Mouse (Mus musculus) heart, adult 2 months (tissue): ENCODE measurements at regions not wholly inside any gene's neighbourhood (a gene's known extent, or its start where the extent isn't known, plus 50 kb on each side); places are given as distances from the start of the nearest gene placed in this dataset.

Experiments used
- DNase-seq, 2 experiments: peaks; one replicate each; pipeline ENCODE4 v3.0.0; 2021
- H3K27ac ChIP-seq: fragments of 200-600 bp; 2 replicates; pipeline ENCODE4 v1.8.1; 2022
- H3K27me3 ChIP-seq: fragments of 200-500 bp; 2 replicates; pipeline ENCODE4 v1.6.1; 2012; ENCODE audit warnings: mild to moderate bottlenecking, low read length, inconsistent platforms, mixed read lengths; ENCODE audit not compliant: control insufficient read depth, insufficient read depth
- H3K36me3 ChIP-seq: fragments of 200-500 bp; 2 replicates; pipeline ENCODE4 v1.6.1; 2012; ENCODE audit warnings: low read length, inconsistent platforms; ENCODE audit not compliant: control insufficient read depth, insufficient read depth
- H3K4me1 ChIP-seq: fragments of 200-500 bp; 2 replicates; pipeline ENCODE4 v1.6.1; 2011; ENCODE audit warnings: low read length; ENCODE audit not compliant: control insufficient read depth, insufficient read depth
- H3K4me3 ChIP-seq: fragments of 200-600 bp; 2 replicates; pipeline ENCODE4 v1.8.1; 2022
- H3K79me2 ChIP-seq: fragments of 200-500 bp; replicated peaks from 2 replicates; pipeline ENCODE4 v1.6.1; 2012; ENCODE audit warnings: mild to moderate bottlenecking, inconsistent platforms, low read length, moderate library complexity, mixed read lengths; ENCODE audit not compliant: control insufficient read depth, insufficient read depth
- H3K9ac ChIP-seq: fragments of 200-500 bp; 2 replicates; pipeline ENCODE4 v1.6.1; 2012; ENCODE audit warnings: low read depth, mild to moderate bottlenecking, control low read depth, inconsistent platforms, low read length, mixed read lengths
- CTCF ChIP-seq: fragments of 200-600 bp; IDR thresholded peaks from 2 replicates; pipeline ENCODE4 v1.8.1; 2022; ENCODE audit warnings: antibody characterized with exemption, mild to moderate bottlenecking, moderate library complexity
- EP300 ChIP-seq: fragments of 200-500 bp; IDR thresholded peaks from 2 replicates; pipeline ENCODE4 v1.6.1; 2011; ENCODE audit warnings: low read depth, low read length, control low read depth; ENCODE audit not compliant: insufficient read depth
- POLR2A ChIP-seq: fragments of 200-500 bp; IDR thresholded peaks from 2 replicates; pipeline ENCODE4 v1.6.1; 2011; ENCODE audit warnings: mild to moderate bottlenecking, low read depth, low read length, control low read depth; ENCODE audit not compliant: insufficient read depth
- WGBS: fragments of 180-500 bp; shearing (Covaris S2); methylation state at CpG from one replicate; pipeline ENCODE4 v1.1.7; 2018; 5-methylcytosine and 5-hydroxymethylcytosine counted together
- intact Hi-C: fragments of 180-260 bp; cut with DNase I; formaldehyde crosslinking; loops from one replicate; pipeline ENCODE4 v1.15.1; 2025

GRCm38 (mm10) chr13:52328766-52329165, 202.3 kb downstream of the Diras2 start:
- H3K27ac ChIP-seq = no peak overlapping the region
- H3K27me3 ChIP-seq = no peaks in the 10 kb centered on the region
- intact Hi-C loops = no loop called here
- no peak overlapping the region for H3K9ac ChIP-seq
- no peak for TF ChIP-seq POLR2A
- TF ChIP-seq EP300 = no peak
- no peak for TF ChIP-seq CTCF
- H3K4me3 ChIP-seq = no peak overlapping the region
- WGBS = 72% methylated on average over 8 of the region's 8 CpGs
- no peaks in the 10 kb centered on the region for H3K4me1 ChIP-seq
- H3K79me2 ChIP-seq = no peaks in the 10 kb centered on the region
- H3K36me3 ChIP-seq = no peaks in the 10 kb centered on the region
- no peak for DNase-seq

- Histone ChIP-seq H3K4me3 (no peak overlapping the region), H3K27ac (no peak overlapping the region), H3K27me3 (no peaks in the 10 kb centered on the region), H3K79me2 (no peaks in the 10 kb centered on the region), H3K9ac (no peak overlapping the region), H3K4me1 (no peaks in the 10 kb centered on the region), H3K36me3 (no peaks in the 10 kb centered on the region)
- WGBS = 69% methylated on average over 5 of the region's 5 CpGs
- no peak for TF ChIP-seq EP300
- no peak for TF ChIP-seq POLR2A
- no peak for TF ChIP-seq CTCF
- DNase-seq = no peak
- intact Hi-C loops = no loop called here
Measured at GRCm38 (mm10) chr13:52331068-52331467, 200.0 kb downstream of the Diras2 start.

DNA sequence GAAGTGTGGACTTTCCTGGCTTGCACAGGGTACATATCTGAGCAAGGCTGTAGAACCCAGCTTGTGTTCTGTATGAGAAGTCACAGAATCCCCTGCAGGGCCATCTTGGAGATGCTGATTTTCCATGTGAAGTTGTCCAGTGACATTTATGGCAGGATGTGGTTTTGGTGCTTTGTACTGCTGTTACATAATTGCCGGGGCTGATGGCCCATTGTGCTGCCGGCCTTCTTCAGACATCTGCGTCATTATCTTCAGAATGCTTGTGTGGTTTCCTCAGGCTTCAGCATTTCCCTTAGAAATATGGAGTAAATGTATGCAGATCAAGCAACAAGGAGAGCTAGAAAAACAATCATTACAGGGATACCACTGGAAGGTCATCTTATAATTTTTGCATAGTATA, 196.1 kb downstream of the Diras2 start:
- TF ChIP-seq CTCF (no peak), EP300 (no peak), POLR2A (no peak)
- DNase-seq = no peak

DNA sequence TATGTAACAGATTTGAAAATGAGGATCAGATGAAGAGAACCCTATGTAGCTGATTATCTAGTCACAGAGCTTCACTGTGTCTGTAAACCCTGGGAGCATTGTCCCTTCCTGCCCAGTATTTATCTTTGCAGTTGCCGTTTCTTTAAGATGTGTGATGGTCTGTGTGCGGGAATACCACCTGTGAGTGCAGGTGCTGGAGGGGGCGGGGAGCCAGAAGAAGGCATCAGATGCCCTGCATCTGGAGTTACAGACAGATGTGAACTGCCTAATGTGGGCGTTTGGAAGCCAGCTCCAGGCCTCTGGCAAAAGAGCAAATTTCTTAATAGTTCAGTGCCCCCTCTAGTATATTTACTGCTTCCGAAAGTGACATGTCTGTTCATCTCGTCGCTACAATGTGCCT, 193.1 kb downstream of the Diras2 start:
- DNase-seq = no peak
- 78% methylated on average over 7 of the region's 7 CpGs for WGBS
- no peaks in the 10 kb centered on the region for H3K4me1 ChIP-seq

More for the DNA sequence above, 196.1 kb downstream of the Diras2 start:
- Histone ChIP-seq H3K4me1 (no peaks in the 10 kb centered on the region), H3K79me2 (no peaks in the 10 kb centered on the region), H3K27ac (no peak overlapping the region), H3K9ac (no peak overlapping the region), H3K4me3 (no peak overlapping the region), H3K36me3 (no peaks in the 10 kb centered on the region), H3K27me3 (no peaks in the 10 kb centered on the region)
- 67% methylated on average over 3 of the region's 3 CpGs for WGBS
- intact Hi-C loops = no loop called here

GRCm38 (mm10) chr13:52339156-52339555, 191.9 kb downstream of the Diras2 start:
- Histone ChIP-seq H3K4me1 (no peaks in the 10 kb centered on the region), H3K9ac (no peak overlapping the region), H3K27ac (no peak overlapping the region), H3K27me3 (no peaks in the 10 kb centered on the region), H3K4me3 (no peak overlapping the region), H3K36me3 (no peaks in the 10 kb centered on the region), H3K79me2 (no peaks in the 10 kb centered on the region)
- intact Hi-C loops = no loop called here
- no peak for TF ChIP-seq POLR2A
- no peak for TF ChIP-seq EP300
- no peak for TF ChIP-seq CTCF
- 55% methylated on average over 10 of the region's 10 CpGs for WGBS
- no peak for DNase-seq

More for the DNA sequence above, 193.1 kb downstream of the Diras2 start:
- Histone ChIP-seq H3K27ac (no peak overlapping the region), H3K9ac (no peak overlapping the region), H3K4me3 (no peak overlapping the region), H3K79me2 (no peaks in the 10 kb centered on the region), H3K27me3 (no peaks in the 10 kb centered on the region), H3K36me3 (no peaks in the 10 kb centered on the region)
- intact Hi-C loops = no loop called here
- TF ChIP-seq CTCF = no peak
- no peak for TF ChIP-seq EP300
- no peak for TF ChIP-seq POLR2A

DNA sequence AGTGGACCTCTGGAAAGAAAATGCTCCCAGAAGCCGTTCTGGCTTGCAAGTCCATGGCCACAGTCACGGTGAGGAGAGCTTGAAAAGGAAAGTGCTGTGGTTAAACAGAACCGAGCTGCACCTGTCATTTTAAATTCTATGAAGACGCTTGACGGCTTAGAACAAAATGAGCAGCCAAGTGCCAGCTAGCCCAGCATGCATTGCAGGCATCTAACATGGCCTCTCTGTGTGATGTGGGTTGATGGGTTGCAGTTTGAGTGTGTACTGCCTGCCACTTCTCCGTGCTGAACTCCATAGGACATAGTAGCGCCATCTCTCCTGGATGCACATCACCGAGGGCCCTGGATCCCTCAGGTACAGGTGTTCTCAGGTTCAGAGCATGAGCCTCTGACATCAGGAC, 189.1 kb downstream of the Diras2 start:
- no peak overlapping the region for H3K27ac ChIP-seq
- H3K4me1 ChIP-seq = no peaks in the 10 kb centered on the region; the same call in 1 of the 2 replicates
- WGBS = 86% methylated on average over 8 of the region's 8 CpGs
- H3K36me3 ChIP-seq = no peaks in the 10 kb centered on the region
- no peaks in the 10 kb centered on the region for H3K79me2 ChIP-seq
- intact Hi-C loops = no loop called here
- no peak for DNase-seq
- no peak for TF ChIP-seq POLR2A
- TF ChIP-seq EP300 = no peak
- TF ChIP-seq CTCF = no peak
- H3K4me3 ChIP-seq = no peak overlapping the region
- no peak overlapping the region for H3K9ac ChIP-seq
- H3K27me3 ChIP-seq = no peaks in the 10 kb centered on the region
